8 mouse cellular contexts compared by ENCODE assay signal in the genomic region with DNA sequence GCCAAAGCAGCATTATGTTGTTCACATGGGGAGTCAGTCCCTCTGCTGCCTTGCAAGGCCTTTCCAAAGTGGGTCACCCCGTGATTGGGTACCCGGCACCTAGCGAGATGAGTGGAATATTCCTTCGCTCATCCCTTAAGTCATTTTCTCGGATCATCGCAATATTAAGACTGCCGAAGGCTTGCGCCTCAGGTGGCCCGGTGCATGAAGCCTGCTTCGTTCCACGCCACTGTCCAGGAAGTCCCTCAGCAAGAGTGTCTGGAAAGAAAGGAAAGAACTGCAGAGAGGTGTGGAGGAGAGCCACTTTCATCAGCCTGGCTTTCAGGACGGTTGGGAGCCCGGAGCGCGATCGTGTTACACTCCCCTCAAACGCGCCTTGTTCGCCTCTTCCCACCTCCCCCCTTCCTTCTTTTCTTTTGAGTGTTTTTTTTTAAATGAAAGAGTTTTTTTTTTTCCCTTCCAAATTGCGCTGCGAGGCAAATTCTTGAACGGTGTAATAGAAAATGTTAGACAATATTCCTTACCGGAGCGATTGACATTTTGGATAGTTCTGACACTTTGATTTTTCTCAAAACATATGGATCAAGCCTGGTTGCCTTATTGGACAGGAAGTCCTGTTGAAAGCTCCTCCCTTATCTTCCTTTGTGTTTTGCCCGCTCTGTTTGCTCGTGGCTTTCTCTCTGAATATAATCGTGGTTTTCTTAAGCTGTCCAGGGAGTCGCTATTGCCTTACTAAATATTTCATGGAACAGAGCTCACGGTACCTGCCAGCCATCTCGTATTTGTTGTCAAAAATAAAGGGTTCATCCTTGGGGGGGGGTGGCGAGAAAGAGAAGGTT.
DNase-seq lines count a peak whose midpoint lies in the region; ATAC-seq lines count a peak whose summit lies in the region.

No protein-coding gene starts in this region.

- H3K27me3 ChIP-seq in hindbrain, embryonic 11.5 days (ENCODE audit: control insufficient read depth, insufficient read depth, low read length), result no peaks in the 10 kb centered on the region
- H3K27me3 ChIP-seq in midbrain, embryonic 11.5 days (ENCODE audit: control insufficient read depth, insufficient read depth, low read length), result peaks cover 6% of the 10 kb centered on the region; the same call in 1 of the 2 replicates

- H3K9me3 ChIP-seq in hindbrain, embryonic 11.5 days (ENCODE audit: control insufficient read depth, low read length), result no peaks in the 10 kb centered on the region
- no peaks in the 10 kb centered on the region; the same call in 1 of the 2 replicates for H3K9me3 ChIP-seq in midbrain, embryonic 11.5 days (ENCODE audit: control insufficient read depth, low read length)

- WGBS in hindbrain, embryonic 11.5 days, result 6% methylated on average over 31 of the region's 31 CpGs
- 3% methylated on average over 31 of the region's 31 CpGs for WGBS in midbrain, embryonic 11.5 days

- peak; percentile 24 to 43 for DNase-seq in kidney, postnatal 4 days
- no peak for DNase-seq in kidney, adult 18-20 months
- DNase-seq in embryo, embryonic 10.5 days (ENCODE audit: low spot score), result peak; percentile 82
- DNase-seq in hindbrain, embryonic 11.5 days (ENCODE audit: low spot score), result peak; percentile 68
- peak; percentile 96 for DNase-seq in midbrain, embryonic 11.5 days (ENCODE audit: low spot score, missing footprints)
- no peak for DNase-seq in layer of hippocampus, postnatal 25 days (ENCODE audit: extremely low spot score in 1 of 2, low spot score in 1 of 2)
- DNase-seq in right cerebral cortex, postnatal 25 days, result no peak

- peak overlapping the region; percentile 58 for H3K9ac ChIP-seq in hindbrain, embryonic 11.5 days (ENCODE audit: low read depth, low read length)
- H3K9ac ChIP-seq in midbrain, embryonic 11.5 days (ENCODE audit: low read length), result peak overlapping the region; percentile 48

- peak overlapping the region; percentile 53 for H3K4me2 ChIP-seq in hindbrain, embryonic 11.5 days (replicated peaks; ENCODE audit: low read depth, low read length)
- H3K4me2 ChIP-seq in midbrain, embryonic 11.5 days, result peak overlapping the region; percentile 49

- H3K4me1 ChIP-seq in hindbrain, embryonic 11.5 days (replicated peaks; ENCODE audit: control insufficient read depth, insufficient read depth, low read length), result peaks cover 8% of the 10 kb centered on the region
- peaks cover 49% of the 10 kb centered on the region for H3K4me1 ChIP-seq in midbrain, embryonic 11.5 days (ENCODE audit: control insufficient read depth, insufficient read depth, low read length)

- peak overlapping the region; percentile 14; the same call in 1 of the 2 replicates for H3K27ac ChIP-seq in hindbrain, embryonic 11.5 days (ENCODE audit: low read depth, low read length)
- no peak overlapping the region for H3K27ac ChIP-seq in midbrain, embryonic 11.5 days (ENCODE audit: low read depth, low read length)

- H3K36me3 ChIP-seq in hindbrain, embryonic 11.5 days (ENCODE audit: control insufficient read depth, insufficient read depth, low read length), result no peaks in the 10 kb centered on the region
- no peaks in the 10 kb centered on the region for H3K36me3 ChIP-seq in midbrain, embryonic 11.5 days (ENCODE audit: control insufficient read depth, insufficient read depth, low read length)

- peak overlapping the region; percentile 19 for H3K4me3 ChIP-seq in hindbrain, embryonic 11.5 days (ENCODE audit: low read depth, low read length)
- peak overlapping the region; percentile 17; the same call in 1 of the 2 replicates for H3K4me3 ChIP-seq in midbrain, embryonic 11.5 days (ENCODE audit: low read depth, low read length)

- ATAC-seq in hindbrain, embryonic 11.5 days (ENCODE audit: low FRiP score), result peak; percentile 31; the same call in 1 of the 2 replicates
- ATAC-seq in midbrain, embryonic 11.5 days (ENCODE audit: low FRiP score), result peak; percentile 41; the same call in 1 of the 2 replicates
- no peak for ATAC-seq in erythroblast, adult 5-6 weeks (replicated peaks; ENCODE audit: low FRiP score, poor library complexity, severe bottlenecking)

Comparison
In these comparisons a context has a peak if more than half of its experiments do, and no peak if none do; other contexts are left out.
1. DNase-seq: peak in kidney, postnatal 4 days (2 of 2), embryo, embryonic 10.5 days (single experiment), hindbrain, embryonic 11.5 days (single experiment) and midbrain, embryonic 11.5 days (single experiment); none in kidney, adult 18-20 months (single experiment), layer of hippocampus, postnatal 25 days (0 of 2) and right cerebral cortex, postnatal 25 days (single experiment).